Mouse (Mus musculus) urinary bladder, postnatal 4 days (tissue): ENCODE measurements around the gene Dis3l.
"Not testable (repeated sequence)": the region's sequence is repeated elsewhere in the genome, so short reads cannot be mapped to it uniquely, and the experiment has no call there.

ENCODE experiments used
- DNase-seq, 2 experiments: peaks; one replicate each; pipeline ENCODE4 v3.0.0; 2021 to 2022; ENCODE audit warnings: low spot score in 2 of 2

The Dis3l gene

GRCm38 (mm10) chr9:64316986-64317385 lies 24.1 kb downstream of the Dis3l start:
- DNase-seq: no peak

GRCm38 (mm10) chr9:64314696-64315095 lies 26.4 kb downstream of the Dis3l start:
- no peak for DNase-seq

GRCm38 (mm10) chr9:64312128-64312527 lies 29.0 kb downstream of the Dis3l start:
- no peak for DNase-seq

GRCm38 (mm10) chr9:64310996-64311785 lies 29.9 kb downstream of the Dis3l start:
- DNase-seq: no peak

- no peak for DNase-seq
Observed at GRCm38 (mm10) chr9:64306476-64307312, 34.4 kb downstream of the Dis3l start.

- not testable (repeated sequence) for DNase-seq
Observed at GRCm38 (mm10) chr9:64303086-64303485, 38.0 kb downstream of the Dis3l start.

- DNase-seq: no peak
Observed at GRCm38 (mm10) chr9:64282404-64282987, 58.6 kb downstream of the Dis3l start.

- DNase-seq: no peak
Observed at GRCm38 (mm10) chr9:64281781-64282178, 59.3 kb downstream of the Dis3l start.

- peak; percentile 93 to 95 for DNase-seq
Observed at GRCm38 (mm10) chr9:64281105-64281780, 59.8 kb downstream of the Dis3l start, which contains the start of gene Tipin. TSS of gene Tipin (plus strand) at chr9:64281581.

GRCm38 (mm10) chr9:64278665-64279310 lies 62.3 kb downstream of the Dis3l start:
- DNase-seq: no peak

- peak in 1 of 2 experiments; percentile 76 for DNase-seq
Observed at GRCm38 (mm10) chr9:64277706-64278105, 63.4 kb downstream of the Dis3l start.

- no peak for DNase-seq
Observed at GRCm38 (mm10) chr9:64274919-64275318, 66.2 kb downstream of the Dis3l start.

GRCm38 (mm10) chr9:64274291-64274690 lies 66.8 kb downstream of the Dis3l start:
- DNase-seq: no peak

GRCm38 (mm10) chr9:64273757-64274156 lies 67.3 kb downstream of the Dis3l start:
- no peak for DNase-seq

GRCm38 (mm10) chr9:64272611-64273010 lies 68.5 kb downstream of the Dis3l start:
- DNase-seq: no peak

- no peak for DNase-seq
Observed at GRCm38 (mm10) chr9:64271249-64271648, 69.8 kb downstream of the Dis3l start.

- DNase-seq: not testable (repeated sequence)
Observed at GRCm38 (mm10) chr9:64268836-64269235, 72.3 kb downstream of the Dis3l start.

- DNase-seq: no peak
Observed at GRCm38 (mm10) chr9:64268196-64268595, 72.9 kb downstream of the Dis3l start.

GRCm38 (mm10) chr9:64267231-64267630 lies 73.9 kb downstream of the Dis3l start:
- DNase-seq: no peak

- DNase-seq: no peak
Observed at GRCm38 (mm10) chr9:64264813-64265212, 76.3 kb downstream of the Dis3l start.

GRCm38 (mm10) chr9:64261023-64261422 lies 80.1 kb downstream of the Dis3l start:
- DNase-seq: no peak
